Mouse (Mus musculus) limb, embryonic 12.5 days (tissue): Measurements from ENCODE around the gene Ppp1r35. TPM values are rescaled to one million over a fixed set of nuclear protein-coding genes. Genes with fewer than 3 reads are reported as not detected.

Experiments
- ATAC-seq: fragments of 200-750 bp; cut with Nextera tagmentation; 2 replicates; pipeline ENCODE4 v1.8.0; 2017; ENCODE audit warnings: low read depth, moderate TSS enrichment; ENCODE audit not compliant: insufficient number of reproducible peaks, insufficient read depth, low FRiP score, low TSS enrichment
- H3K27ac ChIP-seq: fragments of 300-500 bp; sonication (generic); 2 replicates; pipeline ENCODE4 v1.5.1; 2016; ENCODE audit warnings: mild to moderate bottlenecking, moderate library complexity
- H3K27me3 ChIP-seq: fragments of 300-500 bp; sonication (generic); 2 replicates; pipeline ENCODE4 v1.6.1; 2016; ENCODE audit warnings: mild to moderate bottlenecking, moderate library complexity
- H3K36me3 ChIP-seq: fragments of 300-500 bp; sonication (generic); 2 replicates; pipeline ENCODE4 v1.6.1; 2016; ENCODE audit warnings: mild to moderate bottlenecking, moderate library complexity
- H3K4me1 ChIP-seq: fragments of 300-500 bp; sonication (generic); replicated peaks from 2 replicates; pipeline ENCODE4 v1.6.1; 2016
- H3K4me2 ChIP-seq: fragments of 300-500 bp; sonication (generic); 2 replicates; pipeline ENCODE4 v1.6.1; 2016; ENCODE audit warnings: mild to moderate bottlenecking, moderate library complexity
- H3K4me3 ChIP-seq: fragments of 300-500 bp; sonication (generic); replicated peaks from 2 replicates; pipeline ENCODE4 v1.5.1; 2016; ENCODE audit warnings: mild to moderate bottlenecking
- H3K9ac ChIP-seq: fragments of 300-500 bp; sonication (generic); replicated peaks from 2 replicates; pipeline ENCODE4 v1.6.1; 2016; ENCODE audit warnings: mild to moderate bottlenecking, moderate library complexity
- H3K9me3 ChIP-seq: fragments of 300-500 bp; sonication (generic); 2 replicates; pipeline ENCODE4 v1.6.1; 2016; ENCODE audit warnings: mild to moderate bottlenecking, moderate library complexity
- WGBS: fragments of 180-500 bp; shearing (Covaris S2); methylation state at CpG from one replicate; pipeline ENCODE4 v1.1.7; 2016; 5-methylcytosine and 5-hydroxymethylcytosine counted together
- polyA plus RNA-seq: library from polyadenylated mRNA; unstranded; fragments of >200 nt; fragmentation: Nextera tagmentation; extraction: Ambion mirVana; gene quantifications from 2 replicates; pipeline ENCODE4 v1.2.1, GENCODE M21; 2016

The Ppp1r35 gene
- polyA plus RNA-seq, 1 experiment from 2014 or later, result 52.1 TPM

DNA sequence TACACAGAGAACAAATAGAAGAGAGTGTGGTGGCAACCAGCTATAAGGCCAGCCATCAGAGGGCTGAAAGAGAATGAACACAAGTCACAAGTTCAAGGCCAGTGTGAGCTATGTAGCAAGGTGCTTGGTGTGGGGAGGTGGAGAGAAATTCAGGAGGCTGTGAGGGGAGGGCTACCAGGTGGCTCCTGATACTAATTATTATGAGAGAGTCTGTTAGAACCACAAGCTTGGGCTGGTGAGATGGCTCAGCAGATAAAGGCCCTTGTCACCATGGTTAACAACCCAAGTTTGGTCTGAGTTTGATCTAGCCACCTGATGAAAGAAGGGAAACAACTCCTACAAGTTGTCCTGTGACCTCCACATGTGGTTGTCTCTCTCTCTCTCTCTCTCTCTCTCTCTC, 5.9 kb upstream of the Ppp1r35 start:
- Histone ChIP-seq H3K4me3 (no peak overlapping the region), H3K36me3 (no peaks in the 10 kb centered on the region), H3K27ac (no peak overlapping the region), H3K9me3 (no peaks in the 10 kb centered on the region), H3K4me1 (0 out of 2 replicates have a peak, but pooled peaks cover 5% of the 10 kb centered on the region), H3K9ac (no peak overlapping the region), H3K27me3 (no peaks in the 10 kb centered on the region), H3K4me2 (no peak overlapping the region)
- no peak for ATAC-seq

DNA sequence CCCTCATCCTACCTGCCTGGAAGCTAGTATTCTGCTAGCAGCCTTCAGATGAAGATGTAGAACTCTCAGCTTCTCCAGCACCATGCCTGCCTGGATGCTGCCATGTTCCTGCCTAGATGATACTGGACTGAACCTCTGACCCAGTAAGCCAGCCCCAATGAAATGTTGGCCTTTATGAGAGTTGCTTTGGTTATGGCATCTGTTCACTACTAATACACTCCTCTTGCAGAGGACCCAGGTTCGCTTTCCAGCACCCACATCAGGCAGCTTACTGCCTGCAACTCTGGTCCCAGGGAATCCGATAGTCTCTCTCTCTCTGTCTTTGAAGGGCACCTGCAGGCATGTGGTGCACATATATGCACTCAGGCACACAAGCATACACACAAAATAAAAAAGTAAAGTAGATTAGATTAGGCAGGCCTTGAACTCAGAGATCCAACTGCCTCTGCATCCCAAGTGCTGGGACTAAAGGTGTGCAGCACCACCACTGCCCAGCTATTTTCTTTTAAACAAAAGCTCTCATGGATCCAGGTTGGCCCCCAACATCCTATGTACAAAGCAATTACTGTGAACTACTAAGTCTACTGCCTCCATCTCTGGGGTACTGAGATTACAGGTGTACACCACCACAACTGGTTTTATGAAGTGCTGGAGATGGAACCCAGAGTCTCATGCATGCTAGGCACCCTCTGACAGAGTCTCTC, 2.9 kb upstream of the Ppp1r35 start:
- peak overlapping the region; percentile 0; the same call in 1 of the 2 replicates for H3K4me2 ChIP-seq
- WGBS, result 87% methylated on average over 2 of the region's 2 CpGs

DNA sequence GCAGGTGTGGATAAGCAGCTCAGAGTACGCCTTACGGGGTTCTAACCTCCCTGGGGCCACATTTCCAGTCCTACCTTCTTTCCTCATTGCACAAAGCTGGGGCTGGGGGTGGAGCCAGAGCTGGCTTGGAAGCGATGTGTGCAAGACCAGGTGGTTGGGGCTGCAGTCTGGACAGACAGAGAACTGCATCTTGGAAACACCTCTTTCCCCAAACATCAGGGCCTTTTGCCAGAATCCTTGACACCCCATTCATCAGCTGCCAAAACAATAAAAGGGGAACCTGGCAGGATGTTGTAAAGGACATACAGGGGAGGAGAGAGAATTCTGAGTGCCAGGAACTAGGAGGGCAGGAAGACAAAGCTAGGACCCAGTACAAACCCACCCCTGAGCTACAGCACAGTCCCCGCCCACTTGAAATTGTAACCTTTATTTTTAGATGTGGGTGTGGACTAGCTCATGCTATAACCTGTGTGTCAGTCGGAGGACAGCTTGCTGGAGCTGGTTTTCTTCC, 2.2 kb upstream of the Ppp1r35 start:
- ATAC-seq, result no peak
- Histone ChIP-seq H3K36me3 (peaks cover 15% of the 10 kb centered on the region), H3K9me3 (no peaks in the 10 kb centered on the region), H3K4me1 (peaks cover 23% of the 10 kb centered on the region), H3K4me3 (no peak overlapping the region), H3K4me2 (peak overlapping the region; percentile 0; the same call in 1 of the 2 replicates), H3K27ac (peak overlapping the region; percentile 64; the same call in 1 of the 2 replicates), H3K27me3 (no peaks in the 10 kb centered on the region), H3K9ac (no peak overlapping the region)
- WGBS, result 40% methylated on average over 5 of the region's 5 CpGs

More for the DNA sequence above, 2.9 kb upstream of the Ppp1r35 start:
- Histone ChIP-seq H3K9me3 (no peaks in the 10 kb centered on the region), H3K9ac (no peak overlapping the region), H3K4me3 (no peak overlapping the region), H3K27me3 (no peaks in the 10 kb centered on the region), H3K4me1 (peaks cover 23% of the 10 kb centered on the region), H3K27ac (no peak overlapping the region), H3K36me3 (peaks cover 8% of the 10 kb centered on the region)
- ATAC-seq, result no peak

- Histone ChIP-seq H3K27me3 (no peaks in the 10 kb centered on the region), H3K4me2 (no peak overlapping the region), H3K9me3 (no peaks in the 10 kb centered on the region), H3K4me3 (no peak overlapping the region), H3K27ac (no peak overlapping the region), H3K4me1 (peaks cover 23% of the 10 kb centered on the region), H3K9ac (no peak overlapping the region), H3K36me3 (peaks cover 24% of the 10 kb centered on the region)
- 73% methylated on average over 7 of the region's 7 CpGs for WGBS
- no peak for ATAC-seq
Observed at GRCm38 (mm10) chr5:137777267-137777845, 1.3 kb upstream of the Ppp1r35 start.

GRCm38 (mm10) chr5:137779053-137779933, 644 bp downstream of the Ppp1r35 start:
- Histone ChIP-seq H3K27me3 (no peaks in the 10 kb centered on the region), H3K4me3 (peak overlapping the region; percentile 99), H3K4me1 (peaks cover 39% of the 10 kb centered on the region), H3K9ac (peak overlapping the region; percentile 90), H3K4me2 (peak overlapping the region; percentile 95), H3K9me3 (no peaks in the 10 kb centered on the region), H3K27ac (peak overlapping the region; percentile 92), H3K36me3 (peaks cover 43% of the 10 kb centered on the region)
- 0 out of 2 replicates have a peak, but pooled peaks have one; percentile 1 for ATAC-seq
- WGBS, result 1% methylated on average over 83 of the region's 83 CpGs

- Histone ChIP-seq H3K4me2 (no peak overlapping the region), H3K36me3 (peaks cover 51% of the 10 kb centered on the region), H3K9me3 (no peaks in the 10 kb centered on the region), H3K27me3 (no peaks in the 10 kb centered on the region), H3K4me3 (no peak overlapping the region), H3K4me1 (peaks cover 48% of the 10 kb centered on the region), H3K9ac (no peak overlapping the region), H3K27ac (no peak overlapping the region)
- no peak for ATAC-seq
- WGBS, result 92% methylated on average over 7 of the region's 7 CpGs
Observed at GRCm38 (mm10) chr5:137781661-137782060, 3.0 kb downstream of the Ppp1r35 start.

DNA sequence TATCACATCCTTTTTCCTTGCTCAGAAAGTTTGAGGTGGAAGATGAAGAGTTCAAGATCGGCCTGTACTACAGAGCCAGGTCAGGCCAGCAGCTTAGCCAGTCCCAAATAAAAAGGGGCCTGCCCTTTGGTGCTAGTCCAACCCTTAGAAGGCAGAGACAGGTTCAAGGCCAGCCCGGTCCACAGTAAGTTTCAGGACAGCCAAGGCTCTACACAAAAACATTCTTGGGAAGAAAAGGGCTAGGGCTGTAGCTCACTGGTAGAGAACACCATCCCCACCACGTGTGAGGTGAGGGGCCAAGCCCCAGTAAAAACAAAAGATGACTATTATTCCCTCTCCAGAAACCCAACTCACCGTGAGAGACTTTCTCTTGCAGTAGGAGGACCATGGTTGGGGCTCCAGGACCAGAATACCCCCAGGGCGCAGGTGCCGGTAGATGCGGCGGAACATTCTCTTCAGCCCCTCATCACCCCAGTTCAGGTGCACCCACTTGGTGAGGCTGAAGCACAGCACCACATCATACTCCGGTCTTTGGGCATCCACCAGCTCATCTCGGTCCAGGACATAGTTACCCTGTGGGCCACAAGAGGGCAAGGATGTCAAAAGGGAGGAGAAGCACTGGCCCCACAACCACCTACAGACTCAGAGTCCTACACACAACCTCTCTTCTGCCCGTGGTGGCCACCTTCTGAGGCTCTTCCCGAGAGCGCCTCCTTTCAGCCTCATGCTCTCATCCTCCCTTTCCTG, 4.3 kb downstream of the Ppp1r35 start:
- peak overlapping the region; percentile 88 for H3K4me3 ChIP-seq
- no peak overlapping the region; the same call in 1 of the 2 replicates for H3K27ac ChIP-seq
- peak overlapping the region; percentile 93; the same call in 1 of the 2 replicates for H3K9ac ChIP-seq
- peaks cover 47% of the 10 kb centered on the region for H3K4me1 ChIP-seq
- no peaks in the 10 kb centered on the region for H3K9me3 ChIP-seq
- H3K4me2 ChIP-seq, result peak overlapping the region; percentile 88
- ATAC-seq, result no peak
- H3K36me3 ChIP-seq, result peaks cover 51% of the 10 kb centered on the region
- H3K27me3 ChIP-seq, result no peaks in the 10 kb centered on the region
- WGBS, result 88% methylated on average over 13 of the region's 13 CpGs

- peak overlapping the region; percentile 88 for H3K4me3 ChIP-seq
- H3K27ac ChIP-seq, result 0 out of 2 replicates have a peak overlapping the region, but pooled peaks have one; percentile 17
- H3K9me3 ChIP-seq, result no peaks in the 10 kb centered on the region
- H3K36me3 ChIP-seq, result peaks cover 51% of the 10 kb centered on the region
- H3K4me2 ChIP-seq, result peak overlapping the region; percentile 88
- no peaks in the 10 kb centered on the region for H3K27me3 ChIP-seq
- WGBS, result 75% methylated on average over 9 of the region's 9 CpGs
- H3K9ac ChIP-seq, result peak overlapping the region; percentile 93
- ATAC-seq, result no peak
- peaks cover 43% of the 10 kb centered on the region for H3K4me1 ChIP-seq
Observed at GRCm38 (mm10) chr5:137783901-137784540, 5.4 kb downstream of the Ppp1r35 start.

DNA sequence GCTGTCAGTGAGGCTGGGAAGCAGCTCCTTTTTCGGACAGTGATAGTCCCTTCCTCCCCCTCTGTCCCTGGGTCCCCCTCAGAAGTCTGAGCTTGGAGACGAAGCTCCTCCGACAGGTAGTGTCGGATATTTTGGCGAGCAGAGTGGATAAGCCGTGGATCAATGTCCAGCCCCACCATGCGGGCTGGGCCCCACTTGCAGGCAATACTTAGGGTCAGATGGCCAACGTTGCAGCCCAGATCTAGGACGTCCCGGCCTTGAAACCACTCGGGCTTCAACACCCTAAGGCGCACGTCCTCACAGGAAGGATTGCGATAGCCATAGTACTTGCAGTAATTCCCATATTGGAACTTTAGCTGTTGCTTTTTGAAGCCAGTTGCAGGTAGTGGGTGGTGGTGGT, 5.9 kb downstream of the Ppp1r35 start:
- Histone ChIP-seq H3K27ac (peak overlapping the region; percentile 98; the same call in 1 of the 2 replicates), H3K9ac (peak overlapping the region; percentile 93), H3K36me3 (peaks cover 51% of the 10 kb centered on the region)

More for the DNA sequence above, 5.9 kb downstream of the Ppp1r35 start:
- Histone ChIP-seq H3K4me3 (peak overlapping the region; percentile 88), H3K27me3 (no peaks in the 10 kb centered on the region), H3K4me2 (peak overlapping the region; percentile 88), H3K4me1 (peaks cover 42% of the 10 kb centered on the region), H3K9me3 (no peaks in the 10 kb centered on the region)
- 87% methylated on average over 14 of the region's 14 CpGs for WGBS
- no peak for ATAC-seq
